Mouse (Mus musculus) ES-CJ7 (cell line): ENCODE results near the gene Zfp13.
A peak's percentile ranks its signal among the peaks of the same experiment; 100 is the strongest.

Experiments used
- DNase-seq: peaks from one replicate; pipeline ENCODE4 v3.0.0; 2011; ENCODE audit warnings: low read depth, low spot score

Zfp13 gene

GRCm38 (mm10) chr17:23550188-23550791 is 49.0 kb downstream of the Zfp13 start:
- DNase-seq = peak; percentile 92

DNA sequence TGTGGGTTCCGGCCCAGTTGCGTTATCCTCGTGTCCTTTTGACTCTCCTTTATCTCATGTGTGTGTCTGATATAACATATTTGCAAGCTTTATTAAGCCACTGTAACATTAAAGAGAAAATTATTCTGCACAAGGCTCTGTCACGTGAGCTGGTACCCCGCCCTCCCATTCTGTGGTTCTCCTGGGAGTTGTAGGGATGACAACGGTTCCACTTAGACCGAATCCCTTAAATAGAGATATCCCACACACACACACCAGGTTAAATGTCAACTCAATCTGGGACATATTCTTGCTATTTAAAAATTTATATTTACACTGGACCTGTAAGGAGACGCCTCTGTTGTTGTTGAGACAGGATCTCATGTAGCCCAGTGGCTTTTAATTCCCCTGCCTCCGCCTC is 49.8 kb downstream of the Zfp13 start:
- no peak for DNase-seq

- DNase-seq = peak; percentile 93
Observed at GRCm38 (mm10) chr17:23548615-23549014, 50.7 kb downstream of the Zfp13 start.

DNA sequence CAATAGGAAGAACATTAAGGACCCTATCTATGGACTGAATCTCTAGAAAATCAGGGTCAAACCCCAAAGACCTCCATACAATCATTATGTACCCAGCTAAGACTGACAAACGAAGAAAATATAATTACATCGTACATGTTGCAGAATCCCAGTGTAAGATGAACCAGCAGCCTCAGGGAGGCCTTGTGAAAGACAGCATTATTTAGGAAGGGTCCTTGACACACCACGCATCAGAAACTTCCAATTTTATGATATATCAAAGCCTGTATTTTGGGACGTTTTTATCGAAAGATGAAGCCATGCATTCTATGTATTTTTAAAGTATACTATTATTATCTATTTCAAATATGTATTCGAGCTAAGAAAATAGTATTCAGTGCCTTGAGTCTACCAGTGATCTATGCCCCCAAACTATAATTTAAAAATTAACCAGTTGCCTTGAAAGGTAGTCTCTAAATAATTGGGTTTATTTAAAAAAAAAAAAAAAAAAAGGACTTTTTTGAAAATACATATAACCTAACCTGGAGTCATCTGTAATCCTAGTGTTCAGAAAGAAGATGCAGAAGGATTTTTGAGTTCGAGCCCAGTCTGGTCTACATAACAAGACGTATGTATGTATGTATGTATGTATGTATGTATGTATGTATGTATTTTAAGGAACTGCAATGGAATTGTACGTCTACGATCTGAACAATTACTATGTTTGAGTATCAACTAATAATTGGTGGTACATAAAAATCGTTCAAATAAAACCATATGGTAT is 51.4 kb downstream of the Zfp13 start:
- no peak for DNase-seq

GRCm38 (mm10) chr17:23546702-23547505 is 52.4 kb downstream of the Zfp13 start:
- DNase-seq = peak; percentile 85

- DNase-seq = peak; percentile 92
Observed at GRCm38 (mm10) chr17:23546333-23546701, 53.0 kb downstream of the Zfp13 start.

DNA sequence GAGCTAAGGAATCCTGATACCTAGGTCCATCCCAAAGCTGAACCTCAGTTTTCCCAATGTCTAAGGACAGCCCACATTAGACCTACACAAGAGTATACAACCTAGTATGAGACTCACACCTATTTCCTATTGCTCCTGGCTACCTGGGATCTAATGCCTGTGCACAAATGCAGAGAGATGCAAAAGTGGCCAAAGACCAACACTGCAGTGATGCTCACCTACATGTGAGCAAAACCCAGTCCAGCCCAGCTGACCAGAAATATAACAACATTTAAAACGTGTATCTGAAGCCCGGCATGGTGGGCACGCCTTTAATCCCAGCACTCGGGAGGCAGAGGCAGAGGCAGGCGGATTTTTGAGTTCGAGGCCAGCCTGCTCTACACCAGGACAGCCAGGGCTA is 53.4 kb downstream of the Zfp13 start:
- no peak for DNase-seq

DNA sequence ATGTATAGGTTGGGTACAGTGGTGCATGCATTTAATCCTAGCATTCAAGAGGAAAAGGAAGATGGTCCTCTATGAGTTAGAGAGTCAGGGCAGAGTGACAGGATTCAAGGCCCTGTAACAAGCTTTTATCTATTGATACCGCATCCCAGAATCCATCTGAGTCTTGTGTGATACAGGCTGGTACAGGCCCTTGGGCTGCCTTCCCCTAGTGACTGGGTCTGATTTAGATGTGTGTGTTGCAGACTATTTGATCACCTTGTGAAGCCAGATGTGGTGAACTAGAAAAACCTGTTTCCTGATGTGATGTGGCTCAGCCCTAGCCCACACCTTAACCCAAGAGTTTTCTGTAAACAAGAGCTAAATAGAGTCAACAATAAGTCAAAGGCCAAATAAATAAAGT is 54.5 kb downstream of the Zfp13 start:
- DNase-seq = no peak

GRCm38 (mm10) chr17:23543983-23544382 is 55.3 kb downstream of the Zfp13 start:
- DNase-seq = no peak

DNA sequence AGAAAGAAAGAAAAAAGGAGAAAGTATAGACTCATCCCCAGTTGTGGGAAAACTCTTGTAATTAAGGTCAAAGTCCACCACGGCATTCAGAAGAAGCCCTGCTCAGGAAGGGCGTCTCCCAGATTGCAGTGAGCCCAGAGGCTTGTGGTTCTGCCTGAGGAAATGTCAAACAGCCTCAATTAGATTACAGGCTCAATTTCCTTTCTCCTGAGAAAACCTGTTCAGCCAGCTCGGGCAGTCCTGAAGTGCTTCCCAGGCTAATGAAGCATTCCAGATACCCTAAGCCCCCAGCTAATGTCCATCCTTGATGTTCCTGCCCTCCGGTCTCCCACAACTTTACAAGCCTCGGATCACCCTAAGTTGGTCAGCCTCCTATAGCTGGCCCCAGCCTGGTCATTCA is 56.0 kb downstream of the Zfp13 start:
- peak; percentile 46 for DNase-seq

DNA sequence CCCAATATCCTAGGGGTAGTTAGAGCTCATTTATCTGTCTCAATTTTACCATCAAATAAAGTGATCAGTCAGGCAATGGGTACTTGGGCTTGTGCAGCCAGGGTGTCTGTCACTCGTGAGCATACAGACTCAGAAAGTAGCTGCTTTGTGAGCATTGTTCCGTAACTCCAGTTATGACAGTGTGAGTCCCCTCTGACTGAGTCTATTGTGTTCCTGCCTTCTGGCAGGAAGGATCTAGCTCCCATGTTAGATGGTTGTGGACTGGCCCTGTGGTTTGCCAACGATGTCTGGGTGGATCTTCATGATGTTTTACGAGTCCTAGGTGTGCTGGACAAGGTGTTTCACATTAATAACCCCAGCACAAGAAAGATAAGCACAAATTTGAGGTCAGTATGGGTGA is 56.5 kb downstream of the Zfp13 start:
- DNase-seq = no peak

DNA sequence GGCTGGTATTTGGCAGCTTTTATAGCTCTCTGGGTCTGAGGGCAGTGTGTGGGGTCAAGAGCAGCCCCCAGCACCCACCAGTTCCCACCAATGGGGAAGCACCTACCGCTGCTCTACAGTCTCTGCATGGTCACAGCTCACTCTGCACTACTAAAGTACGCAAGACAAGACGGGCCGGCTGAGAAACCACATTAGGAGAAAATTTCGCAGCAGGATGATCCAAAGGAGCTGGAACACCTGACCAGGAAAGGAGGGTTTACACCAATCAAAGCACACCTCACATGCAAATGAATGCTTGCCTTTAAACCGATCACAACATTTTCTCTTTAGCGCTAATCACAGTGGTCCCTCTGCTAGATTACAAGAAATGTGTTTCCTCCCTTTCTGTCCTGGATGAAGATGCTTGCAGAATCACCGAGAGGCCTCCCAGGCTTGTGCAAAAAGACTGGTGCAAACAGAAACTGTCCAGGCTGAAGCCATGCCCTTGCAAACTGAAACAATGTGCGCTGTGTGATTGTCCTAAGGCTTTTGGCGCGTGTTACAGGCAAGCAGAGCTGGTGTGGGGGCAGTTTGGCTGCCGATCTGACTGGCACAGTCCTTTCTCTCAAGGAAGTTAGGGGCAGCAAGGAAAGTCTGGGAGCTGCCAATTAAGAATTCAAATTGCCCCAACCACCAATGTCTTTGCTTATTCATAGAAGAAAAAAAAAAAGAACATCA is 57.1 kb downstream of the Zfp13 start:
- DNase-seq = peak; percentile 71

GRCm38 (mm10) chr17:23540605-23541475 is 58.4 kb downstream of the Zfp13 start:
- peak; percentile 82 for DNase-seq

DNA sequence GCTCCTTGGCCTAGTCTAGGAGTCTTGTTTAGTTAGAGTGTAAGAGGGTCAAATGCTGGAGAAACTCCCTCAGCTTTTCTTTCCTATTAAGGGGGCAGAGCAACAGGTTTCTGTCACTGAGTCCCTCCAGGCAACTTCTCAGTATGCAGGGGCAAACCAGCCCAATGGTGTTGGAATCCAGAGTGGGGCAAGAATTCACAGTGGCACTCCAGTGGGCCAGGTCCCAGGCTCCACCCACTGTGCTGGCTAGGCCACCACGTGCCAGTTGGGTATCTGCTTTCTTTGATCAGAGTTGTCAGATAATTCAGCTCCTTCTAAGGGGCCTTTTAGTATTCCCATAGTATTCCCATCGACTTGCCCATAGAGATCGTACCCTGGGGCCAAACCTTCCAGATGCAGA is 59.2 kb downstream of the Zfp13 start:
- DNase-seq = peak; percentile 25

DNA sequence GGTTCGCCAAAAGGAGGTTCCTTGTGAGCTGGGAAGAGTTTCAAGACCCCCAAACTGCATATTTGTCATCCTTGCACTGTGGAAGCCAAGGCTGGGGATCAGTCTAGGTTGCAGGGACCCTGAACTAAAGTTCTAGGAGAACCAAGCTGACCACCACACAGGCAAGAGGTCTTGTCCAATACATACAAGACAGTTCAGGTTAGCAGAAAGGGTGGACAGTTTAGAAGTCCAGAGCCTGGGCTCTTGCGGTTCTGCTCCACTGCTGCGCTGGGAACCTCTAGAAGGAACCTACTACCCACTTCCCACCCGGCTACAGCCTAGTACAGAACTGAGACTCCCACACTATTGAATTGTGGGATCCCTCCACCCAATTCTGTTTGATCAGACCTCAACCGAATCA is 59.7 kb downstream of the Zfp13 start:
- peak; percentile 1 for DNase-seq

DNA sequence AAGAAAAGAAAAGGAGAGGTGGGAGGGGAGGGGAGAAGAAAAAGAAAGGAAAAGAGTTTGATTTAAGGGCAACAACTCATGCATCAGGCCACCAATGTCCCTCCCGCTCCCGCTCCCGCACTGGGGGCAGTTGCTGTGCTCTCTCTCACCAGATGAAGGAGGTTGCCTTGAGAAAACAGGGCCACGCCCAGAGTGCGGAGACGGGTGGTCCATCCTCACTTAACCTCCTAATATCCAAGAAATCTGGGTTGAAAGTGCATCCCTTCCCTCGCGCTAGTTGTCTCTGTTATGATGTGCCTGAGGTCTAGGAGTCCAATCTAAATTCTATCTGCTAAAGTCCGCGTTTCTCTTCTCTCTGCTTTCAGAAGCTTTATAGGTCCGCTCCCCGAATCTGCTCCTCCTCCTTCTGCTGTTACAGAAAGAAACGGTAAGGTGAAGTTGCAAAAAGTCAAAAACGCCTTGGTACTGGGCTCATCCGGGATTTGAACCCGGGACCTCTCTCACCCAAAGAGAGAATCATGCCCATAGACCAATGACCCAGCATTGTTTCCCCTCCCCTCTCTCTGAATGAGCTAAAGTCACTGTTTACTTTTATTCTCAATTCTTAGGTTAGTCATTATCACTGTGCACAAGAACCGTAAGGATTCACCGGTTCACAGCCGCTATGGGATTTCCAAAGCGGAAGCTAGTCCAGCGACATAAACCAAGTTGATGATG is 60.8 kb downstream of the Zfp13 start:
- DNase-seq = peak; percentile 81

DNA sequence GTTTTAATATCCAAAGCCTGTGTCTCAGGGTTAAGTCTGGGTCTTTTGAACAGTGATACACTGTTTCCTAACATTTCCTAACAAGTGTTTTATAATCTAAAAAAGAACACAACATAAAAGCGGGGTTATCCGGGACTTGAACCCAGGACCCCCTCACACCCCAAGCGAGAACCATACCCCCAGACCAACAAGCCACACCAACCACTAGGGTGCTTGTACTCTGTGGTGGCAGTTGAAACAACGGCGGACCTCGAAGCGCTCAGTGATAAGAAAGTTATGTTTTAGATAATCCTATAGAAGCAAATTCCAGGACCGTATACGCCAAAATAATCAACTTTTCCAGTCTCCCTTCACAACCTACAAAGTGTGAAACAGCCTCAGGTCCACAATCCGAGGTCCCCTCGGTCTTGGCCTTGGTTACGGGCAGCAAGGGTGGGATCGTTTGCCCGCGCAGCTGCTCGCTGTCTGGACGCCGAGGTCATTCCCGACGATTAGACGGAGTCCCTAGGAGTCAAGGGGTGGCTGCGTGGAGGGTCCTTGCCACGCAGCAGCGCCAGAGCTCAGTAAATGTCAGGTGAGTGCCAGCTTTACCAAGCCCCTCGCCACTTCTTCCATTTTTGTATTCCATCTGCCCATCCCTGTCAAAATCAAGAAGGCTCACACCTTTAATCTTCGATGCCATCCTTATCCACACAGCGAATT is 61.6 kb downstream of the Zfp13 start:
- peak; percentile 42 for DNase-seq

- peak; percentile 76 for DNase-seq
Observed at GRCm38 (mm10) chr17:23535046-23535788, 64.1 kb downstream of the Zfp13 start.
